Mouse (Mus musculus) spleen, adult 2 months (tissue): ENCODE data around the gene Arhgef3.

Experiments
- CTCF ChIP-seq: fragments of 200-500 bp; IDR thresholded peaks from 2 replicates; pipeline ENCODE4 v1.5.1; 2011; ENCODE audit warnings: mild to moderate bottlenecking, inconsistent platforms; ENCODE audit not compliant: insufficient read depth, insufficient read length, insufficient replicate concordance; ENCODE audit errors: extremely low read depth
- POLR2A ChIP-seq: fragments of 200-500 bp; IDR thresholded peaks from 2 replicates; pipeline ENCODE4 v1.6.1; 2011; ENCODE audit warnings: low read depth, low read length, inconsistent platforms

DNA sequence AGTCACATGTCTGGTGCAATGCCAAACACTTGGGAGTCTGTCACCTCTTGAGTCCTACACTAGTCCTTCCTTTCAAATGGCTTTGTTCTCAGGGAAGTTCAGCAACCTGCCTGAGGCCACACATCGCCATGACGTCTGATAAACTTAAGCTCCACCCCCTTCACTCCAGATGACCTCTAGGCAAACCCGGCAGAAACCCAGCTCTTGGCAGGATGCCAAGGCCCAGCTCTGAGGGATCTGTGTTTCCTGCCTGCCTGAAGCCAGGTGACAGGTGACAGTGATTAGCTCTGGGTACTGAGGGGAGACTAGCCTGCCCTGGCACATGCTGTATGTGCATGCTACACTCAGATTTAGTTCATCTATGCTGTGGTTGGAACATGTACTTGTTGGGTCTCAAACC, 42.7 kb upstream of the Arhgef3 start:
- no peak for TF ChIP-seq CTCF
- TF ChIP-seq POLR2A = no peak
